Mouse (Mus musculus) adrenal gland, postnatal 0 days (tissue): ENCODE measurements around the gene Lbr. TPM values are rescaled to one million over a fixed set of nuclear protein-coding genes. Genes with fewer than 3 reads are reported as not detected.

Experiments used
- polyA plus RNA-seq: library from polyadenylated mRNA; unstranded; fragments of >200 nt; fragmentation: Nextera tagmentation; extraction: Ambion mirVana; gene quantifications from 2 replicates; pipeline ENCODE4 v1.2.1, GENCODE M21; 2015

Gene Lbr
- polyA plus RNA-seq, result 26.2 and 35.3 TPM in 2 replicates

DNA sequence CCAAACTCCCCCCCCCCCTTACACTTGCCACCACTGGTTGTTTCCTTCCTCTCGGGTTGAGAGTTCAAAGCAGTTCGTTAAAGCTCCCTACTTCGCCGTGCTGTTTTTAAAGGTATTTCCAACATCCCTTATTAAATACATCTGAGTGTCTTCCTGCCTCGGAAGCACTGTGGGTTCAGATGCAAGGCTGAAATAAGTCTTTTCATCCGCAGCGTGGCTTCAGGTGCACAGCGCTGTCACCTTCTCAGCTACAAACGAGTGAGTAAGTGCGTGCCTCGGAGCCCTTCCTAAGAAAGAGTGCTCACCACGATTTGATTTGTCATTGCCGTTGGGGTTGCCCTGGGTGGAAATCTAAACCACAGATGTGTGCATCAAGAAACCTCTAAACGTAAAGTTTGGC is at the start of gene Lbr:
Gene Lbr, minus strand, starts transcription at position 266 of the 400 bp plus-strand sequence.

Other genes with a start within 250 kb of the Lbr start
- 8.2 and 12.1 TPM in 2 replicates for gene Enah, start 176.9 kb upstream of the Lbr start, polyA plus RNA-seq